Mouse (Mus musculus): ENCODE data around the gene Bcas3.

Bcas3 gene

GRCm38 (mm10) chr11:85609303-85609940 is 256.5 kb downstream of the Bcas3 start:
- ATAC-seq (ENCODE audit: insufficient number of reproducible peaks, low FRiP score, low TSS enrichment) = no peak; the same call in 1 of the 2 replicates

- ATAC-seq (ENCODE audit: insufficient number of reproducible peaks, low FRiP score, low TSS enrichment) = no peak
These were observed 260.1 kb downstream of the Bcas3 start for GRCm38 (mm10) chr11:85613035-85613434.

GRCm38 (mm10) chr11:85613586-85613985 is 260.6 kb downstream of the Bcas3 start:
- ATAC-seq (ENCODE audit: insufficient number of reproducible peaks, low FRiP score, low TSS enrichment) = no peak

- no peak for ATAC-seq (ENCODE audit: insufficient number of reproducible peaks, low FRiP score, low TSS enrichment)
These were observed 261.5 kb downstream of the Bcas3 start for GRCm38 (mm10) chr11:85614431-85614830.

GRCm38 (mm10) chr11:85615421-85615820 is 262.5 kb downstream of the Bcas3 start:
- no peak for ATAC-seq (ENCODE audit: insufficient number of reproducible peaks, low FRiP score, low TSS enrichment)

GRCm38 (mm10) chr11:85621486-85621885 is 268.5 kb downstream of the Bcas3 start:
- no peak for ATAC-seq (ENCODE audit: insufficient number of reproducible peaks, low FRiP score, low TSS enrichment)

- peak; percentile 72; the same call in 1 of the 2 replicates for ATAC-seq (ENCODE audit: insufficient number of reproducible peaks, low FRiP score, low TSS enrichment)
These were observed 269.0 kb downstream of the Bcas3 start for GRCm38 (mm10) chr11:85621994-85622393.

- no peak for ATAC-seq (ENCODE audit: insufficient number of reproducible peaks, low FRiP score, low TSS enrichment)
These were observed 272.2 kb downstream of the Bcas3 start for GRCm38 (mm10) chr11:85625206-85625605.

GRCm38 (mm10) chr11:85626846-85627245 is 273.9 kb downstream of the Bcas3 start:
- ATAC-seq (ENCODE audit: insufficient number of reproducible peaks, low FRiP score, low TSS enrichment) = no peak

- ATAC-seq (ENCODE audit: insufficient number of reproducible peaks, low FRiP score, low TSS enrichment) = no peak
These were observed 274.4 kb downstream of the Bcas3 start for GRCm38 (mm10) chr11:85627405-85627804.

GRCm38 (mm10) chr11:85628303-85629063 is 275.5 kb downstream of the Bcas3 start:
- no peak for ATAC-seq (ENCODE audit: insufficient number of reproducible peaks, low FRiP score, low TSS enrichment)

GRCm38 (mm10) chr11:85632568-85632981 is 279.6 kb downstream of the Bcas3 start:
- ATAC-seq (ENCODE audit: insufficient number of reproducible peaks, low FRiP score, low TSS enrichment) = no peak

GRCm38 (mm10) chr11:85638696-85639495 is 285.9 kb downstream of the Bcas3 start:
- no peak for ATAC-seq (ENCODE audit: insufficient number of reproducible peaks, low FRiP score, low TSS enrichment)

GRCm38 (mm10) chr11:85640659-85641058 is 287.7 kb downstream of the Bcas3 start:
- no peak for ATAC-seq (ENCODE audit: insufficient number of reproducible peaks, low FRiP score, low TSS enrichment)

GRCm38 (mm10) chr11:85641486-85641885 is 288.5 kb downstream of the Bcas3 start:
- ATAC-seq (ENCODE audit: insufficient number of reproducible peaks, low FRiP score, low TSS enrichment) = no peak

- no peak for ATAC-seq (ENCODE audit: insufficient number of reproducible peaks, low FRiP score, low TSS enrichment)
These were observed 289.6 kb downstream of the Bcas3 start for GRCm38 (mm10) chr11:85642591-85642990.

- ATAC-seq (ENCODE audit: insufficient number of reproducible peaks, low FRiP score, low TSS enrichment) = no peak
These were observed 290.1 kb downstream of the Bcas3 start for GRCm38 (mm10) chr11:85643025-85643424.

- ATAC-seq (ENCODE audit: insufficient number of reproducible peaks, low FRiP score, low TSS enrichment) = no peak
These were observed 290.6 kb downstream of the Bcas3 start for GRCm38 (mm10) chr11:85643479-85644000.

GRCm38 (mm10) chr11:85644027-85644747 is 291.2 kb downstream of the Bcas3 start:
- no peak for ATAC-seq (ENCODE audit: insufficient number of reproducible peaks, low FRiP score, low TSS enrichment)

GRCm38 (mm10) chr11:85644748-85645060 is 291.7 kb downstream of the Bcas3 start:
- ATAC-seq (ENCODE audit: insufficient number of reproducible peaks, low FRiP score, low TSS enrichment) = no peak

Data from cerebellum, adult (tissue).